19 mouse cellular contexts compared by ENCODE assay signal in the genomic region with DNA sequence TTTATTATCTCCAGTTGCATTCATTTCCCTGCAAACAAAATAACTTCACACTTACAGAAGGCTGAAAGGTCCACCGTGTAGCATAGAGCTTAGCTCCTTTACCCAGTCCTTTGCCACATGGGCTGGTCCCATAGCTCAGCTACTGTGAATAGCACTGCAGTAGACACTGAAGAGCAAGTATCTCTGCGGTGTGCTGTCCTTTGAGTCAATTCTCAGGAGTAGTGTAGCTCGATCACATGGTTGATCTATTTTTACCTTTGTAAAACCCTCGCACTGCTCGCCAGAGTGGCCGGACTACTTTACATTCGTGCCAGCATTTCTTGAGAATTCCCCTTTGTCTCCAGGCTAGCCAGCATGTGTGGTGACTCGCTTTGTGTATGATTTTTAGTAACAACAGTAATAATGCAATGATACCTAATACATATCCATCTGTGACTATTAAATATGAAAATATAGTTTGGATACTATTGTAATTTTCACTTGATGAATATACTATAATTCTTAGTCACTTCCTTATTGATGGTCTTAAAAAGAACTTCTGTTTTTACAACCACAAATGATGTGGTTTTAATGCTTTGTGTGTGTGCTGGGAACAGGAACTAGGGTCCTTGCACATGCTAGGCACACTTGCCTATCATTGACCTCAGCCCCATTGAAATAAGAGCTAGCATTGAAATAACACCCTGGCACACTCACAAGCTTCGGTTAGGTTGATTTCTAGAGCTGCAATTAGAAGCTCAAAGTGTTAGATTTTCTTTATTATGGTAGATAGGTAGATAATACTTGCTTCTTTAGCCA.
DNase-seq lines count a peak whose midpoint lies in the region; ATAC-seq and TF ChIP-seq lines count a peak whose summit lies in the region.
"Had no signal": no experiment of that assay in that cellular context is flagged by ENCODE, and none has a peak within 500 bp of the region (broad histone marks: within the 10 kb centered on the region; RNA-seq: fewer than 3 reads in every experiment).

No protein-coding gene starts in this region.

- H3K4me2 ChIP-seq in heart, embryonic 13.5 days = 0 out of 2 replicates have a peak overlapping the region, but pooled peaks have one; percentile 11
- H3K4me2 ChIP-seq in CH12.LX (ENCODE audit: insufficient read depth, low read depth, poor library complexity, severe bottlenecking) = 0 out of 2 replicates have a peak overlapping the region, but pooled peaks have one; percentile 64
- H3K4me2 ChIP-seq in liver, postnatal 0 days (ENCODE audit: low read depth, low read length) = no peak overlapping the region
- H3K4me2 ChIP-seq: embryonic facial prominence, embryonic 12.5 days; hindbrain, embryonic 14.5 days; intestine, embryonic 15.5 days had no signal

- no peak for TF ChIP-seq CTCF in CH12.LX (conservative IDR thresholded peaks at IDR 0.05 in 1 of 2, IDR thresholded peaks at IDR 0.05 in 1 of 2; ENCODE audit: low read depth in 2 of 2, low read length in 2 of 2)
- no peak for TF ChIP-seq CTCF in liver, postnatal 0 days (IDR thresholded peaks at IDR 0.05; ENCODE audit: low read depth)

- no peaks in the 10 kb centered on the region for H3K36me3 ChIP-seq in heart, embryonic 13.5 days
- no peaks in the 10 kb centered on the region for H3K36me3 ChIP-seq in heart, embryonic 10.5 days
- H3K36me3 ChIP-seq in CH12.LX (replicated peaks in 1 of 2; ENCODE audit: control insufficient read depth in 1 of 2, insufficient read depth in 1 of 2, low read length in 1 of 2) = peaks cover 0 to 13% of the 10 kb centered on the region in 2 experiments
- H3K36me3 ChIP-seq in liver, postnatal 0 days (replicated peaks; ENCODE audit: insufficient read depth, low read length) = no peaks in the 10 kb centered on the region
- H3K36me3 ChIP-seq: embryonic facial prominence, embryonic 12.5 days; G1E; hindbrain, embryonic 10.5 days; intestine, embryonic 15.5 days had no signal

- peaks cover 8% of the 10 kb centered on the region for H3K4me1 ChIP-seq in heart, embryonic 13.5 days
- no peaks in the 10 kb centered on the region for H3K4me1 ChIP-seq in heart, embryonic 10.5 days
- H3K4me1 ChIP-seq in CH12.LX (ENCODE audit: control insufficient read depth in 1 of 2, insufficient read depth in 2 of 2) = peaks cover 37 to 74% of the 10 kb centered on the region in 2 experiments
- no peaks in the 10 kb centered on the region for H3K4me1 ChIP-seq in liver, postnatal 0 days (ENCODE audit: insufficient read depth)
- H3K4me1 ChIP-seq: embryonic facial prominence, embryonic 12.5 days; hindbrain, embryonic 10.5 days; intestine, embryonic 15.5 days had no signal

- in situ Hi-C loops in CH12.LX (cut with MboI; ENCODE audit: low pct_ligation_motif_present, low pct_unique_long_range_greater_than_20kb, low sequenced_read_pairs) = loop anchor here (25.0 kb wide), 3 partner anchors 384 to 1659 kb away; a partner anchor contains a TSS

- H3K9ac ChIP-seq in heart, embryonic 13.5 days = no peak overlapping the region
- H3K9ac ChIP-seq in CH12.LX (ENCODE audit: insufficient read depth, low read depth) = no peak overlapping the region
- H3K9ac ChIP-seq in liver, postnatal 0 days (replicated peaks) = no peak overlapping the region
- H3K9ac ChIP-seq: embryonic facial prominence, embryonic 12.5 days; hindbrain, embryonic 14.5 days; intestine, embryonic 15.5 days had no signal

- TF ChIP-seq POLR2A in CH12.LX (IDR thresholded peaks at IDR 0.05; ENCODE audit: low read depth, low read length) = peak; percentile 58

- peak; percentile 78 for TF ChIP-seq EP300 in CH12.LX (IDR thresholded peaks at IDR 0.05; ENCODE audit: low read length)
- no peak for TF ChIP-seq EP300 in liver, postnatal 0 days (IDR thresholded peaks at IDR 0.05; ENCODE audit: low read depth)

- DNase-seq in heart, embryonic 10.5 days (ENCODE audit: low spot score) = no peak
- peak; percentile 22 to 28 for DNase-seq in heart, postnatal 10 days
- no peak for DNase-seq in heart, postnatal 14 days
- DNase-seq in CH12.LX (ENCODE audit: extremely low read depth) = peak; percentile 93
- DNase-seq in liver, postnatal 0 days = no peak
- DNase-seq: adrenal gland, adult 8-10 months; adrenal gland, postnatal 36 days; cerebellum, adult 11-12 months; cerebellum, adult 9-10 months; cerebellum, postnatal 25 days; gastrocnemius, postnatal 10 days; kidney, adult 18-20 months had no signal

- no peaks in the 10 kb centered on the region for H3K79me2 ChIP-seq in CH12.LX (replicated peaks; ENCODE audit: control insufficient read depth, extremely low read depth, insufficient read depth, poor library complexity, severe bottlenecking)

- no peak for ATAC-seq in heart, embryonic 13.5 days (ENCODE audit: extremely low read depth, insufficient number of reproducible peaks, low FRiP score, low TSS enrichment)
- no peak for ATAC-seq in liver, postnatal 0 days
- ATAC-seq: forebrain, embryonic 16.5 days; intestine, embryonic 15.5 days had no signal

- no peaks in the 10 kb centered on the region for H3K27me3 ChIP-seq in heart, embryonic 13.5 days (replicated peaks)
- no peaks in the 10 kb centered on the region for H3K27me3 ChIP-seq in heart, embryonic 10.5 days (ENCODE audit: insufficient read depth, poor library complexity, severe bottlenecking)
- H3K27me3 ChIP-seq in CH12.LX (replicated peaks) = no peaks in the 10 kb centered on the region
- no peaks in the 10 kb centered on the region for H3K27me3 ChIP-seq in liver, postnatal 0 days (ENCODE audit: insufficient read depth, low read length)
- H3K27me3 ChIP-seq: embryonic facial prominence, embryonic 12.5 days; intestine, embryonic 15.5 days had no signal

- H3K27ac ChIP-seq in heart, embryonic 13.5 days (replicated peaks) = no peak overlapping the region
- H3K27ac ChIP-seq in heart, embryonic 10.5 days = no peak overlapping the region
- peak overlapping the region; percentile 99 for H3K27ac ChIP-seq in CH12.LX (ENCODE audit: insufficient read depth, low read depth)
- no peak overlapping the region for H3K27ac ChIP-seq in liver, postnatal 0 days (ENCODE audit: low read depth)
- H3K27ac ChIP-seq: embryonic facial prominence, embryonic 12.5 days; hindbrain, embryonic 10.5 days; hindbrain, embryonic 14.5 days; intestine, embryonic 15.5 days had no signal

- H3K9me3 ChIP-seq in heart, embryonic 13.5 days = no peaks in the 10 kb centered on the region
- H3K9me3 ChIP-seq in heart, embryonic 10.5 days = no peaks in the 10 kb centered on the region
- H3K9me3 ChIP-seq in CH12.LX (replicated peaks; ENCODE audit: low read length) = peaks cover 11% of the 10 kb centered on the region
- H3K9me3 ChIP-seq in liver, postnatal 0 days (ENCODE audit: low read length) = no peaks in the 10 kb centered on the region
- H3K9me3 ChIP-seq: embryonic facial prominence, embryonic 12.5 days; G1E; hindbrain, embryonic 10.5 days; intestine, embryonic 15.5 days had no signal

- no peak overlapping the region for H3K4me3 ChIP-seq in heart, embryonic 13.5 days
- H3K4me3 ChIP-seq in heart, embryonic 10.5 days = no peak overlapping the region
- H3K4me3 ChIP-seq in CH12.LX (replicated peaks in 1 of 3; ENCODE audit: low read depth in 2 of 3, low read length in 2 of 3, poor library complexity in 1 of 3) = peak overlapping the region in 1 of 3 experiments; percentile 33
- no peak overlapping the region for H3K4me3 ChIP-seq in liver, postnatal 0 days (ENCODE audit: low read depth, low read length)
- H3K4me3 ChIP-seq: embryonic facial prominence, embryonic 12.5 days; hindbrain, embryonic 10.5 days; intestine, embryonic 15.5 days had no signal

- peak; percentile 10 for TF ChIP-seq RAD21 in CH12.LX (IDR thresholded peaks at IDR 0.05; ENCODE audit: low read depth, low read length)

- WGBS in heart, embryonic 13.5 days = 53% methylated on average over 9 of the region's 9 CpGs
- WGBS in heart, embryonic 10.5 days = 59% methylated on average over 9 of the region's 9 CpGs
- 69% methylated on average over 9 of the region's 9 CpGs for WGBS in liver, postnatal 0 days (ENCODE audit: insufficient replicate concordance)

- dilution Hi-C loops in CH12.LX (cut with MboI; ENCODE audit: extremely low pct_ligation_motif_present, extremely low pct_unique_long_range_greater_than_20kb, low sequenced_read_pairs) = no loop called here

- intact Hi-C loops in heart, postnatal 10 days (cut with DNase I) = no loop called here
- intact Hi-C loops in heart, postnatal 14 days (cut with DNase I) = no loop called here

TF ChIP-seq in CH12.LX, 34 proteins besides CTCF, POLR2A, EP300 and RAD21 (continues in another document):
- peak; percentile 56 for TF ChIP-seq IRF4 (IDR thresholded peaks at IDR 0.05; ENCODE audit: low read depth, low read length)
- TF ChIP-seq HCFC1 (IDR thresholded peaks at IDR 0.05; ENCODE audit: low read depth, low read length) = no peak
- TF ChIP-seq SIN3A (IDR thresholded peaks at IDR 0.05; ENCODE audit: low read length) = no peak; the same call in 1 of the 2 replicates
- no peak for TF ChIP-seq SMC3 (IDR thresholded peaks at IDR 0.05; ENCODE audit: low read depth, low read length)
- 0 out of 2 replicates have a peak, but pooled peaks have one; percentile 27 for TF ChIP-seq ZKSCAN1 (IDR thresholded peaks at IDR 0.05; ENCODE audit: borderline replicate concordance, low read depth, low read length)
- TF ChIP-seq POLR2AphosphoS2 (IDR thresholded peaks at IDR 0.05; ENCODE audit: low read depth, low read length) = no peak
- no peak for TF ChIP-seq MAZ (IDR thresholded peaks at IDR 0.05; ENCODE audit: low read depth, low read length)
- no peak for TF ChIP-seq KAT2A (IDR thresholded peaks at IDR 0.05; ENCODE audit: insufficient replicate concordance, low read length)
- peak; percentile 71 for TF ChIP-seq MXI1 (IDR thresholded peaks at IDR 0.05; ENCODE audit: low read depth, low read length)
- 0 out of 2 replicates have a peak, but pooled peaks have one; percentile 14 for TF ChIP-seq JUN (IDR thresholded peaks at IDR 0.05; ENCODE audit: insufficient read depth, low read depth, low read length)
- no peak for TF ChIP-seq UBTF (IDR thresholded peaks at IDR 0.05; ENCODE audit: low read depth, low read length)
- peak; percentile 82 for TF ChIP-seq MAX (IDR thresholded peaks at IDR 0.05; ENCODE audit: low read length)
- peak; percentile 33 for TF ChIP-seq JUND (conservative IDR thresholded peaks at IDR 0.05; ENCODE audit: low read depth, low read length)
- TF ChIP-seq MEF2A (IDR thresholded peaks at IDR 0.05; ENCODE audit: borderline replicate concordance, low read depth, low read length) = peak; percentile 98
- no peak for TF ChIP-seq GABPA (IDR thresholded peaks at IDR 0.05; ENCODE audit: insufficient replicate concordance, low read depth, low read length)
- TF ChIP-seq RCOR1 (conservative IDR thresholded peaks at IDR 0.05; ENCODE audit: low read depth, low read length) = peak; percentile 53; the same call in 1 of the 2 replicates
- no peak for TF ChIP-seq MAFK (IDR thresholded peaks at IDR 0.05; ENCODE audit: insufficient replicate concordance, low read length)
- TF ChIP-seq USF2 (conservative IDR thresholded peaks at IDR 0.05; ENCODE audit: low read depth, low read length) = peak; percentile 51
- TF ChIP-seq CHD2 (IDR thresholded peaks at IDR 0.05; ENCODE audit: low read length) = peak; percentile 23; the same call in 1 of the 2 replicates
- no peak for TF ChIP-seq E2F4 (IDR thresholded peaks at IDR 0.05; ENCODE audit: insufficient replicate concordance, low read depth, low read length)

Comparison
In these comparisons a context has a peak if more than half of its experiments do, and no peak if none do; other contexts are left out.
1. DNase-seq: peak in heart, postnatal 10 days (2 of 2) and CH12.LX (single experiment); none in heart, embryonic 10.5 days (single experiment), heart, postnatal 14 days (0 of 2) and liver, postnatal 0 days (single experiment).